Mouse (Mus musculus) neural tube, embryonic 15.5 days (tissue): ENCODE data around the gene Prss29. TPM values are rescaled to one million over a fixed set of nuclear protein-coding genes. Genes with fewer than 3 reads are reported as not detected.

Experiments used
- ATAC-seq: fragments of 200-750 bp; cut with Nextera tagmentation; 2 replicates; pipeline ENCODE4 v1.8.0; 2017; ENCODE audit warnings: mild to moderate bottlenecking, moderate TSS enrichment, moderate library complexity; ENCODE audit not compliant: low FRiP score
- H3K27ac ChIP-seq: fragments of 300-500 bp; sonication (generic); replicated peaks from 2 replicates; pipeline ENCODE4 v1.5.1; 2015; ENCODE audit warnings: mild to moderate bottlenecking, inconsistent platforms
- H3K27me3 ChIP-seq: fragments of 300-500 bp; sonication (generic); replicated peaks from 2 replicates; pipeline ENCODE4 v1.6.1; 2015; ENCODE audit warnings: inconsistent platforms
- H3K36me3 ChIP-seq: fragments of 300-500 bp; sonication (generic); 2 replicates; pipeline ENCODE4 v1.6.1; 2015; ENCODE audit warnings: inconsistent platforms
- H3K4me1 ChIP-seq: fragments of 300-500 bp; sonication (generic); 2 replicates; pipeline ENCODE4 v1.6.1; 2015; ENCODE audit warnings: inconsistent platforms
- H3K4me2 ChIP-seq: fragments of 300-500 bp; sonication (generic); 2 replicates; pipeline ENCODE4 v1.6.1; 2015; ENCODE audit warnings: inconsistent platforms, mild to moderate bottlenecking, moderate library complexity
- H3K4me3 ChIP-seq: fragments of 300-500 bp; sonication (generic); replicated peaks from 2 replicates; pipeline ENCODE4 v1.5.1; 2015; ENCODE audit warnings: mild to moderate bottlenecking, inconsistent platforms
- H3K9ac ChIP-seq: fragments of 300-500 bp; sonication (generic); replicated peaks from 2 replicates; pipeline ENCODE4 v1.6.1; 2015; ENCODE audit warnings: mild to moderate bottlenecking, inconsistent platforms
- H3K9me3 ChIP-seq: fragments of 300-500 bp; sonication (generic); replicated peaks from 2 replicates; pipeline ENCODE4 v1.6.1; 2016; ENCODE audit warnings: inconsistent platforms
- WGBS: fragments of 180-500 bp; shearing (Covaris S2); methylation state at CpG from one replicate; pipeline ENCODE4 v1.1.7; 2015; ENCODE audit warnings: mixed read lengths; 5-methylcytosine and 5-hydroxymethylcytosine counted together
- polyA plus RNA-seq: library from polyadenylated mRNA; unstranded; fragments of >200 nt; fragmentation: Nextera tagmentation; extraction: Ambion mirVana; gene quantifications from 2 replicates; pipeline ENCODE4 v1.2.1, GENCODE M21; 2015

Prss29 gene
- polyA plus RNA-seq, 1 experiment from 2014 or later: not detected

- no peak overlapping the region for H3K27ac ChIP-seq
- 0 out of 2 replicates have a peak, but pooled peaks cover 3% of the 10 kb centered on the region for H3K27me3 ChIP-seq
- no peaks in the 10 kb centered on the region for H3K4me1 ChIP-seq
- WGBS: 70% methylated on average over 2 of the region's 2 CpGs
- no peak overlapping the region for H3K4me3 ChIP-seq
- no peaks in the 10 kb centered on the region for H3K9me3 ChIP-seq
- no peaks in the 10 kb centered on the region for H3K36me3 ChIP-seq
- H3K4me2 ChIP-seq: no peak overlapping the region
- ATAC-seq: no peak
- H3K9ac ChIP-seq: no peak overlapping the region
Measured at GRCm38 (mm10) chr17:25361291-25361690, 42.8 kb downstream of the Prss29 start.

- no peaks in the 10 kb centered on the region for H3K36me3 ChIP-seq
- no peak overlapping the region for H3K27ac ChIP-seq
- no peak overlapping the region for H3K4me3 ChIP-seq
- no peaks in the 10 kb centered on the region for H3K9me3 ChIP-seq
- H3K4me1 ChIP-seq: no peaks in the 10 kb centered on the region
- no peak overlapping the region for H3K4me2 ChIP-seq
- H3K27me3 ChIP-seq: no peaks in the 10 kb centered on the region
- no peak for ATAC-seq
- 3% methylated on average over 1 of the region's 1 CpGs for WGBS
- H3K9ac ChIP-seq: no peak overlapping the region
Measured at GRCm38 (mm10) chr17:25363726-25364125, 45.3 kb downstream of the Prss29 start.

- Histone ChIP-seq H3K27ac (no peak within 1 kb of the TSS), H3K4me2 (no peak within 1 kb of the TSS), H3K27me3 (no peaks in the 10 kb centered on the region), H3K9ac (no peak within 1 kb of the TSS), H3K4me3 (no peak within 1 kb of the TSS), H3K4me1 (no peaks in the 10 kb centered on the region), H3K36me3 (no peaks in the 10 kb centered on the region), H3K9me3 (no peaks in the 10 kb centered on the region)
- no peak for ATAC-seq
- 75% methylated on average over 2 of the region's 2 CpGs for WGBS
Measured at GRCm38 (mm10) chr17:25366005-25366404, 47.6 kb downstream of the Prss29 start, which contains the start of gene Tpsb2. Gene Tpsb2 (plus strand): TSS chr17:25366305.

- no peak for ATAC-seq
- 83% methylated on average over 3 of the region's 3 CpGs for WGBS
- Histone ChIP-seq H3K9me3 (no peaks in the 10 kb centered on the region), H3K9ac (no peak within 1 kb of the TSS), H3K4me1 (no peaks in the 10 kb centered on the region), H3K4me2 (no peak within 1 kb of the TSS), H3K36me3 (no peaks in the 10 kb centered on the region), H3K27me3 (no peaks in the 10 kb centered on the region), H3K27ac (no peak within 1 kb of the TSS), H3K4me3 (no peak within 1 kb of the TSS)
Measured at GRCm38 (mm10) chr17:25368973-25369372, 50.5 kb downstream of the Prss29 start, which contains the start of gene Tpsg1. Gene Tpsg1 (plus strand): TSS chr17:25369273.

Other genes starting within 250 kb of the Prss29 start
- 11.4 and 13.3 TPM in 2 replicates for gene Tmem204, start 235.1 kb upstream of the Prss29 start, polyA plus RNA-seq
- 56.5 and 57.6 TPM in 2 replicates for gene Telo2, start 202.7 kb upstream of the Prss29 start, polyA plus RNA-seq
- gene Ptx4, start 197.9 kb upstream of the Prss29 start, polyA plus RNA-seq: 0.13 TPM in 1 of 2 replicates, not detected in the other
- gene Clcn7, start 185.3 kb upstream of the Prss29 start, polyA plus RNA-seq: 25.1 and 28.7 TPM in 2 replicates
- not detected in 2 replicates for gene Ccdc154, start 156.2 kb upstream of the Prss29 start, polyA plus RNA-seq
- gene Gm38655, start 143.2 kb upstream of the Prss29 start, polyA plus RNA-seq: not detected in 2 replicates
- gene BC003965, start 134.1 kb upstream of the Prss29 start, polyA plus RNA-seq: 31.5 and 31.7 TPM in 2 replicates
- 14.1 and 14.8 TPM in 2 replicates for gene Unkl, start 130.3 kb upstream of the Prss29 start, polyA plus RNA-seq
- 99.6 and 110 TPM in 2 replicates for gene Gnptg, start 78.5 kb upstream of the Prss29 start, polyA plus RNA-seq
- gene Tsr3, start 78.5 kb upstream of the Prss29 start, polyA plus RNA-seq: 57.8 and 60.2 TPM in 2 replicates
- gene Baiap3, start 62.3 kb upstream of the Prss29 start, polyA plus RNA-seq: 9.9 and 10.3 TPM in 2 replicates
- gene Ube2i, start 44.0 kb upstream of the Prss29 start, polyA plus RNA-seq: 400 and 434 TPM in 2 replicates
- 0.13 and 0.14 TPM in 2 replicates for gene Prss34, start 20.3 kb upstream of the Prss29 start, polyA plus RNA-seq
- not detected in 2 replicates for gene Prss28, start 10.0 kb upstream of the Prss29 start, polyA plus RNA-seq
- gene Tpsab1, start 26.9 kb downstream of the Prss29 start, polyA plus RNA-seq: 0.19 TPM in 1 of 2 replicates, not detected in the other
- gene Tpsb2, start 47.7 kb downstream of the Prss29 start, polyA plus RNA-seq: 1.2 and 1.8 TPM in 2 replicates
- gene Tpsg1, start 50.6 kb downstream of the Prss29 start, polyA plus RNA-seq: 0.34 and 0.74 TPM in 2 replicates
- gene Cacna1h, start 115.1 kb downstream of the Prss29 start, polyA plus RNA-seq: 10.1 and 10.9 TPM in 2 replicates
- gene Tekt4, start 136.0 kb downstream of the Prss29 start, polyA plus RNA-seq: 0.67 and 0.84 TPM in 2 replicates
- gene Sstr5, start 178.6 kb downstream of the Prss29 start, polyA plus RNA-seq: 0.64 and 0.93 TPM in 2 replicates